Mouse (Mus musculus) ovary, postnatal 10 days (tissue): ENCODE measurements around the gene Bcar1.

ENCODE experiments used
- DNase-seq: peaks from one replicate; pipeline ENCODE4 v3.0.0; 2022; ENCODE audit warnings: low spot score

Gene Bcar1

DNA sequence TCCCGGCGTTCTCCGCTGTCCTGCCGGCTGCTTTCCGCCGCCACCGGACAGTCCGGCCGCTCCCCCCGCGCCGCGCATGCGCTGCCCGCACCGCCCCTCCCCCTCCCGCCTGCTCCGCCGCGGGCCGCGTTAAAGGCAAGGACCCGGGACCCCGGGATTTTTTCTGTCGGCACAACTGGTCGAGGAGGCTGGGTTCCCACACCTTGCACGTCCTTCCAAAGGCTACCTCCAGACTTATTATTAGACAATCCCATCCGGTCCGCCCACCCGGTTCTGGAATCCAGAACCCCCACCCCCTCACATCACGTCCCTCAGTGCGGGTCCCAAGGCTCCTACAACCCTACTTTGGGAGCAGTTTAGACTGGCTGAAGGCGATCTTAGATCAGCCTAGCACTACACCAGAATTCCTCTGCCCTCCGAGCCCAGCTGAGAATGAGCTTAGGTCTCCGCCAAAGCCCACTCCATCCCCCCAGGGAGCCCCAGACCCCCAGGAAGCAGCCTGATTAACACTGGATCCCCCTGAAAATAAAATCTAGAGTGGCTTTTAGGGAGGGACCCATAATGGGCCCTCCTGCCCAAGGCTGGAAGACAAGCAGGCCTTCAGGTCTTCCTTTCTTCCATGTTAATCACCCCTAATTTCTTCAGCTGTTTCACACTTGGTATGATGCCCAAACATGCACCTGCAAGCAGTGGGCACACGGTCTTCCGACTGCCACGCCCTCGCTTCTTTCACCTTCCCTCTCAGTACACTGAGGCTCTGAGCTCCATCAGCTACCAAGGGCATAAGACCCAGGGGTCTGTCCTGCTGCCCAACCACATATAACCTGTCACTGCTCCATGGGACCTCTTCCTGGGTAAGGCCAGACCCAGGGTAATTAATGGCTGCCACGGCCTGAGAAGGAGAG is at the start of gene Bcar1:
Gene Bcar1, minus strand, starts transcription at position 18 of the 905 bp plus-strand sequence.
- peak; percentile 71 for DNase-seq

DNA sequence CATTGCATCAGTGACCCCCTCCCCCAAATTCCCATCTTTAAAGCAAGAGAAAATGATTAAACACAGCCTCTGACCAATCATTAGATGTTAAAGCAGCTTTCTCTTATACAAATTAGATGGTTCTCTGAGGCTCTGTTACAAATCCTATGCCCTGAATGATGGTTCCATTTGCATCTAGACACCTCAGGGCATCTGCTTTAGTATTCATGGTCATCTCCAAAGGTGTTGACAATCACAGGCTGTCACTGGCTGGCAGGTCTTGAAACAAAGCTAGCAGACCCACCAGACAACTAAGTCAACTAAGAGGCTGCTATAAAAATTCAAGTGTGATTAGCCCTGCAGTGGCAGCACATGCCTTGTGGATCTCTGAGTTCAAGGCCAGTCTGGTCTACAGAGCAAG is 46.0 kb upstream of the Bcar1 start:
- no peak for DNase-seq

DNA sequence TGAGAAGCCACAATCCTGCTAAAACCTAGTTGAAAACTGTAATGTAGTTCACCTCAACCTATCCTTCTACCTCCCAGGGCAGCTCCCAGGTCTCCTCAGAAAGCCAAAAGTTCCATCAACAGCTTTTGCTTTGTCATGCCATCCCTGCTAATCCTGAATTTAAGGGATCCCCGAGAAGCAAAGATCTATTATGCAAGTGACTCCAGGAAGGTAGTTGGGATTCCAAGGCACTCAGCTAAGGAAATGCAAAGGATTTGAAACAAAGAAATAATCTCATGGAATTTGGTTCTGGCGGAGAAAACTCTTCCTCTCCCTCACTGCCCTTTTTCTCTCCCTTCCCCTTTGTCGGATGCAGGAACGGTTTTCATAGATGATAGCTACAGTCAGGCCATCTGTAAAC is 45.6 kb upstream of the Bcar1 start:
- DNase-seq, result no peak

DNA sequence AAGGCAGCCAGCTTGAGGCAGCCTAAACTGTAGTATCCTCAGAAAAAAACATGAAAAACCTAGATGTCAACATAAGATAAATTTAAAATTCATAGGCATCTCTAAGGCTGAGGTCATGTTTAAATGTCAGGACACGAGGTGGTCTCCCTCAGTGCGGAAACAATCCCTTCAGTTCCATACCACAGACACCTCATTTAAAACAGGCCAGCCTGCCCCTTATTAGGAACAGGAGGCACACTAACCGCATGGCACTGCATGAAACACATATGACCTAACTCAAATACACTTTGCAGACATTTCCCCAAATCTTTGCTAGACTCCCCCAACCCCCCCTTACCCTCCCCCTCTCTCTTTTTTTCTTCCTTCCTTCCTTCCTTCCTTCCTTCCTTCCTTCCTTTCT is 44.9 kb upstream of the Bcar1 start:
- no peak for DNase-seq

DNA sequence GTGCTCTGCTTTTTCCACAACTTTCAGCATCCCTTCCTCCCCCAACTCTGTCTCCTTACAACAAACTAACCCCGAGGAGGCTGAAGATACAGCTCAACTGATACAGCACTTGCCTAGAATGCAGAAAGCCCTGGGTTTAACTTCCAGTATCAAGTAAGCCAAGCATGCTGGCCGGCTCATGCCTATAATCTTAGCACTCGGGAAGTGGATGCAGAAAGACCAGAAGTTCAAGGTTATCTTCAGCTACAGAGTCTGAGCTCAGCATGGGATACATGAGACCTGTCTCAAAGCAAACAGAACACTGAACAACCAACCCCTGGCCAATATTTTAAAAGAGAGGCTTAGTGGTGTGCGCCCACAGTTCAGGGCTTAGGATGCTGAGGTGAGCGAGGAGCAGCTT is 44.5 kb upstream of the Bcar1 start:
- no peak for DNase-seq

DNA sequence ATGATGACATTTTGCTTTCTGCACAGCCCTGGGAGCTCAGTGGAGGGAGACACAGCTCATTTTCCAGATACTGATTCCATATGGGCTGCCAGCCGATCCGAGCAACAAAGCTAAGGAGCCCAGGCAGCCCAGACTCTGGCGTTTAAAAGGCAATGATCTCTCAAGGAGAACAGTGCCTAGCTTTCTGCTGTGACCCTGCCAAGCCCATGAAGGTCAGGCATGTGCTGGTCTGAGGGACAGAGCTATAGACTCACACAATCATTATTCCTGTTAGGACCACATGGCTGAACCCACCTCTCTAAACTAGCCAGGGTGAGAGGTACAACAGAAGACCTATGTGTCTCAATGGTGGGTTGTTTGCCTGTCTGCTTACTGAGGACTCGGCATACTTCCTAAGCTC is 44.1 kb upstream of the Bcar1 start:
- no peak for DNase-seq

DNA sequence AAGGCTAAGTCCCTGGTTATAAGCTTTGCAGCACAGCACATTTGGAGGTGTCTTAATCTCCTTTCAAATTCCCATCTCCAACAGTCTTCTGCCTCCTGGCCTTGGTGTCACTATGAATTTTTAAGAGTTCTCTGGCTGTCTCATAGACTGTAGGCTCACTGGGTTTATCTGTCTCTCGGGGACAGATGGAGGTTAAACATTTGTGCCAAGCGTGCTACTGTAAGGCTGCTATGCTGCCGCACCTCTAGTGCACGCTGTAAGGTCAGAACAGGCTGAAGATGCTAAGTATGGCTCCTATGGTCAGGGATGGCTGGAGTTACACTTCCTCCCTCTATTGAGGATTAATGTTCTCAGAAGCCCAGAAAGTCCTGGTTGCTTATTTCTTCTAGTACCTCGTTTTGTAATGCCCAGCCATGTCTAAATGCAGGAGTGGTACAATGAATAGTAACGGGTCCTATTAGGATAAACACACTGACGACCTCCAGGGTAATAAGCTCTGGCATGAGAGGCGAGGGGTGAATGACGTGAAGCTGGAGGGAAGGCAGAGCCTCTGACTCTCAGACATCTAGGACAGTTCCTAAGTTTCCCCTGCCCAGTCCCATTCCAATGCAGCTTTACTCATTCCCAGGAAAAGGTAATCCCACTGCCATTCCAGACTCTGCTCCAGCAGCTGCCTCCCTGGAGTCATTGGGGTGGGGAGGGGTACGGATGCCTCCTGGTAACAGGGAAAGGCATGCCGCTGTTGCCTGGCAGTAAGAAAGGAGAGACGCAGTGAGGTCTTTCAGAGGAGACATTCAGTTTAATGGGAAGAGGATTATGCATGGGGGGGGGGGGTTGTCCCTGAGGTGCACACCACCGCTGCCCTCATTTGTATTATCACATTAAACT is 43.3 kb upstream of the Bcar1 start:
- no peak for DNase-seq

DNA sequence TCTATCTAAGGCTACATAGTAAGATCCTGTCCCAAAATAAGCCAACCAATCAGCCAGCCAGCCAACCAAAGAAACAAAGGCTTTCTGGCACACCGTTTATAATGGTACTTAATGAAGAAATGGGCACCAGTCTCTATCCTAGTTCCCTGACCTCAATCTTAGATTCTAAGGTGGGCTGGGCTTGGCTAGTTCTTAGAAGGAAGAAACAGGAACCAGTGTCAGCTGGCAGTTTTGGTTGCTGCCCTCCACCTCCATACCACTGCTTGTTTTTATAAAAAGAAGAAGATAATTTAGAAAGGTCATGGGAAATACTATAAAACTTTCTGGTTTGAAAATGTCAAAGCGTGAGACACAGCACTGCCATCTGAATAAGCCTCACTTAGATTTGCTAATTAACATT is 42.5 kb upstream of the Bcar1 start:
- DNase-seq, result no peak

DNA sequence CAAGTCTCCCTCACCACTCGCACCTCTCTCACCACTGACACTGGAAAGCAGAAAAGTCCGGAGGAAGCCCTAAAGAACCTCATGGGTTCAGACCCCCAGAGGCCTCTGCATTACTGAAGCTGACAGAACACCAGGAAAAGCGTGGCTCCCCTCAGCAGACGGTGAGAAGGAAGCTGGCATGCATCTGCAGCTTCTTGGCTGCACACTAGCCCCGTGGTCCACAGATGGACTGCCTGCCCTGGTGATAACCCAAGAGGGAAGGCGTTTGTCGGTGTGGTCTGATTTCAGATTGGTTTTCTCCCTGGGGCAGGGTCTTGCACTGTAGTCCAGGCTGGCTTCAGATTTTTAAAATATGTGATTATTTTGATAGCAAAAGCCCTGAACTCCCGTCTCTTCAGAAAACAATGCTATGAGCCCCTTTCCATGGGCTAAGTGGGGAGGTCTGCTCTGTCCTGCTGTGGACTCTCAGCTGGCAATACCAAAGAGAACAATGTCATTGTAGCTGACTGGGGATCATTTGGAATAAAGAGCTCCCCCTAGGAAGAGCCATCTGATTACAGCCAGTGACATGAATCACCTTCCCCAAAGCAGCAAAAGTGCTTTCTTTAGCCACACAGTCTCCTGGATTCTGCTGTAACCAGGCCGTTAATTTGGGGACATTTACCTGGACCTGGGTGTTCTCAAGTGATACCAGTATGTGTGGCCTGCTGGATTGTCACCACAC is 39.2 kb upstream of the Bcar1 start:
- no peak for DNase-seq

DNA sequence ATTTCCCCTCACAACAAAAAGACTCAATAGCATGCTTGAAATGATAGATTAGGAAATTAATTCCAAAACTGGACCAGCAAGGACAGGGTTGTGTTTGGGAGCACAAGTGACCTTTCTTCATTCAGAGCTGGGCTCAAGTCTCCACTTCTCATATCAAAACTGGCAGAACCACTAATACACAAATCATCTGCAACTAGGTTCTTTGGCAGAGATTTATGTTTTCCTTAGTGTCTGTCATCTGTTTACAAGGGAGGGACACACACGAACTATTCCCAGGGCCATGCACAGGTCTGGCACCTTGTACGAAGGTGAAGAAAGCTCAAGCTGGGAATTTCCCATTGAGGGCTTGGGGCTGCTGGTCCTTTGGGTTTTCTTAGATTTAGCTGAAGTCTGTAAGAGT is 38.6 kb upstream of the Bcar1 start:
- no peak for DNase-seq

DNA sequence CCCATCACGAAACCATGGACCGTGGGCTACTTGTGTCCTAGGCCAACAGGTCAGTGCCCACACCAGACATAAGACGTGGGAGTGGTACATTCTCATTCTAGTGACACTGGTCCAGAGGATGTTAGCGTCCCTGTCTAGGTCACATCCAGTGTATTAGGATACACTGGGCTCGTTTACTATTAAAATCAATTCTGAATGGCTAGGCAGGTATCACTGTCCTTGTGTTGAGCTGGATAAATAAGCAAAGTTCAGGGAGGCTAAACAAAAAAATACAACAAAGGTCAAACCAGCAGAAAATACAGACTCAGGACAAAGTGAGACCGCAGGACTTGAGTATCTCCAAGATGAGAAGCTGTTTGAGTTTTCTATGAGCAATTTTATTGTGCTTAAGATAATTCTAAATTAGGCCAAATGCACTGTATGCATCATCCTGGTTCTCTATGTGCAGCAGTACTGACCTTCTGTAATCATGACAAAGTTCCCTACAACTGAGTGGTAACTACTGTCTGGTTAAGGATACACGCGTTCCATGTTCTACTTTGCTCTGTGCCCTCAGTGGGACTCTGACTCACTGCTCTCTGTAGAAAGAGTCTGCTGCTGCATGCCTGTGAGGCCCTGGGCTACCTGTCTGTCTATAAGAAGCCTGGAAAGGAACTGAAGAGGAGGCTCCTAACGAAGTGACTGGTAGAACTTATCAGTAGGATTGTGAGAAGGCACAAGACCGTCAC is 37.3 kb upstream of the Bcar1 start:
- DNase-seq, result no peak

DNA sequence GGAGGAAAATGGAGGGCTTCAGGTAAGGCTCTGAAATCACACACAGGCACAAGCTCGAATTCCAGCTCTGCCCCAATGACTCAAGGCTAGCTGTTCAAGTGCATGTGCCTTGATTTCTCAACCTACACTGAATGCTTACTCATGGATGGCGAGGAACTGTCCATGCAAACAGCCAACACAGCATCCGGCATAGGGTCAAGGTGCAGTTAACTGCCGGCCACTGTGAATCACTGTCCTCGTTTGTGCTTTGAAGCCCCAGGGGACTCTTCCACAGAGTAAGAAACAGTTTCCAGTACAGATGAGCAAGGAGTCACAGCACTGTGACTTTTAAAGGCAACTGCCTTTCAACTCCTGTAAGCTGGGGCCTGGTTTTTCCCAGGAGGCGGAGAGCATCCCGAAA is 36.1 kb upstream of the Bcar1 start:
- no peak for DNase-seq

DNA sequence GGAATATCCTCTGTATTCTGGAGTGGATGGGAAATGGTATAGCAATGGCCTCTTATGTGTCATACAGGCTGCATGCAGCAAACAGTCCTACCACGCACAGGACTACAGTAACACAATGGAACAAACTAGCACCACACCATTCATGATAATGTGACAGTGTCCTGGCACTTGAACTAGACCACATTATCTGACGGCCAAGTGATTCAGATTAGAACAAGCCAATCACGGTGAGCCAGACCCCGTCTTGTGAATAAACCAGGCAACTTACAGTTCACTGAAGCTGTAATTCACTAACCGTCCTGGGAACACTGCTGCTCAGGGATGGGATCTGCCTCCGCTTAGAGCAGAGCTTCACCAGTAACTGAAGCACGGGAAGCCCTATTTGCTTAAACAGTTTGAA is 35.2 kb upstream of the Bcar1 start:
- no peak for DNase-seq

DNA sequence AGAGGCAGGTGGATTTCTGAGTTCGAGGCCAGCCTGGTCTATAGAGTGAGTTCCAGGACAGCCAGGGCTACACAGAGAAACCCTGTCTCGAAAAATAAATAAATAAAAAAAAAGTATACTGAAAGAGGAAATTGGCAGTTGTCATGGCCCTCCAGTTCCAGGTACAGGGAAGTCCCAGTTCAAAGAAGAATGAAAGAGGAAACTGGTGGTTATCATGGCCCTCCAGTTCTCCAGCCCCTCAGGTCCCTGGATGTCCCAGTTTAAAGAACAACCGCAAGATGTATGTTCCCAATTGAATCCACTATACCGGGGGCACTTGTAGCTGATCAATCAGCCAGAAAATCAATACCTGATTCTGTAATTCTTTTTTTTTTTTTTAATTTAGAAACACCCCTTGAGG is 32.9 kb upstream of the Bcar1 start:
- DNase-seq, result no peak

DNA sequence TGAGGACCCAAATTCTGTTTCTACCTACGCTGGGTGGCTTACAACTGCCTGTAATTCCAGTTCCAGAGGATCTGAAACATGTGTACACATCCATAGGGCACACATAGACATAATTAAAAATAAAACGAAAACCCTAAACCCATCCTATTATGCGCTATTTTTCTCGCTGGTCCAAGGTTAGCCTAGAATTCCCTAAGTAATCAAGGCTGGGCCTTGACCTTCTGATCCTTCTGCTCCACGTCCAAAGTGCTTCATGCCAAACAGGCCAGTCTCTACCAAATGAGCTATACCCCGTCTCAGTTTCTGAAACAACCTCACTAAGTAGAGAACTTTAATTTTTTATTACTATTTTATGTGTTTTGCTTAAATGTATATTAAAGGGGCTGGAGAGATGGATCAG is 32.2 kb upstream of the Bcar1 start:
- no peak for DNase-seq

DNA sequence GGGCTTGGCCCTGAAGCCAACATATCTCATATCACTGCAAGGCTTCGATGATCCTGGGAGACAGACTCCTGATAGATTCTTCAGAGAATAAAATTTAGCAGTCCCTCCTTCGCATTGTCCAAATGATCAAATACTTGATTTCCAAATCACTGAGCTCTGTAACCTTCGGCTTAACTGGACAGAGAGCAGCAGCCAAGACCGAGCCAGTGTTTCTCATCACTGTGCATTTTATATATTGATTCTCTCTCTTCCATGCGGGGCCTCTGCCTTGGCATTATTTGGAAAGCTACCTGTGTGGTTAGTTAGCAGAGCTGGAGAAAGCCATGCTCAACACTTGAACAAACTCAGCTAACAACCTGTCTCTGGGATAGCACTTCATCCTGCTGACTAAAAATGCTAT is 29.9 kb upstream of the Bcar1 start:
- no peak for DNase-seq

DNA sequence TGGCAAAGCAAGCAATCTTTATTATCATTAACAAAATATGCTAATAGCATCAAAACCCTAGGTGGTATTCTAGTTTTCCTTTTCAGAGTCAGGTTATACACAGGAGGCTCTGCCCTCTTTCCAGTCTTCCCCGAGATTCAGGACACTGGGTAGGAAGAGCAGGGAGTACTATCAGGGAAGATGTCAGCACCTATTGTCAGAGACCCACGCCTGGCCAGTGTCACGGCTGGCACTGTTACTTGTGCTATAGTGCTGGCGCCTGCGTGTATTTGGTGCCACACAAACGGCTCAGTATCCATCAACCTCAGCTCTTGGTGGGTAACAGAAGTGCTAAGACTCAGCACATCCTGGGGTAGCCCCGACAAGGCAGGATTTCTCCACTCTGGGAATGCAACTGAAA is 29.4 kb upstream of the Bcar1 start:
- DNase-seq, result no peak

DNA sequence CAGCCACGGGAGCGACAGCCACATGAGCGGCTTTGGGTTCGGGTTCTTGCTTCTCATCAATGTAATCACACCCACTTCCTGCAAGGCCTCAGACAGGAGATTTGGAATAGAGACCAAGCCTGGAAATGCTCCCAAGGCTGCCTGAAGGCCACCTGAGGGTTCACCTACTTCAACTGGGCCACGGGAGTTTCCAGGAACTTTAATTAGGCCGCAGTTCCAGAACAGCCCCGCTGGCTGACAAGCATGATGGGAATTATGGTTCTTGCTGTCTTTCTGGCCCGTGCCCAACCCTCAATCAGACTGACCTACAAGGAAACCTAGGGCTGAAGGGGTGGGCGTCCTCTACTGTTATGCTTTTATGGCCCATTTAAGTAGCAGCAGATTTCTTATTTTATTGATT is 28.5 kb upstream of the Bcar1 start:
- no peak for DNase-seq

DNA sequence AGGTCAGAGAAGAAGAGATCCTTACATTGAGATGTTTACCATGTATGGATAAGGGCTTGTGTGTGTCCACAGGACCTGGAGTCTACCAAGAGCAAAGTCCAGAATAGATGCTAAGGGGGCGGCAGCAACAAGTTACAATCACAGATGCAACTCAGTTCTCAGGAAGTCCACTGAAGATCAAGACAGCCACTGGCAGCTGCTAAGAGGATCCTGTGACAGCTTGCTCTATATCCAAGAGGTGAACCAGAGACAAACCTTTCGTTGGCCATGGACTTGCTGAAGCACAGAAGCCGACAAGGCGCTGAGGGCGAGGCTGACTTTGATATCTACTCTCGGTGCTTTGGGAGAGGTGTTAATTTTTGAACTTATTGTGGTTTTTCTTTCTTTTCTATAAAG is 28.0 kb upstream of the Bcar1 start:
- DNase-seq, result no peak

DNA sequence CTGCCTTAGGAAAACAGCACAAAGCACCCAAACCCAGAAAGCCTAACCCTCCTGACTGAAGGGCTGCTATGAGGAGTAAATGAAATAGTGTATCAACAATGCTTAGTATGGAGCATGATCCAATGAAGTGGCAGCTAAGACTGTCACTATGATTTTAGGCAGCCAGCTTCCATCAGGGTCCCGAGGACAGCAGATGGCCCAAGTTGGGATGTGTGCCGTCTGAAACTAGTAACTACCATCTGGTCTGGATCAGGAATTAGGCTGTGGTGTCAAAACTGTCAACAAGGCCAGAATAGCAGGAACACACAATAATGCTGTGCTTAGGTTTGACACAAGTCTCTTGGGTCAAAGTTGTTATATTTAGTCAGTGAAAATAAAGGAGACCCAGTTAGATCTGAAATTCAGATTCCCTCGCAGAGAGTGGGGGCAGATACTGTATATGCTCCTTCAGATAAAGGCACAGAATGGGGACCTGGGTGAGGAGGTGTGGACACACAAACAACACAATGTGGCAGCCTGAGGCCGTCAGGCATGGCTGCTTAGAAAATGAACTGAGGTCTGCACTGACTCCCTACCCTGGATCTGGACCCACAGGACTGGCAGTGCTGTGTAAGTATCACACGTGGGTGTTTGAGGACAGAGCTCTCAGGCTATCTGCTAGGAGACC is 27.5 kb upstream of the Bcar1 start:
- DNase-seq, result no peak

DNA sequence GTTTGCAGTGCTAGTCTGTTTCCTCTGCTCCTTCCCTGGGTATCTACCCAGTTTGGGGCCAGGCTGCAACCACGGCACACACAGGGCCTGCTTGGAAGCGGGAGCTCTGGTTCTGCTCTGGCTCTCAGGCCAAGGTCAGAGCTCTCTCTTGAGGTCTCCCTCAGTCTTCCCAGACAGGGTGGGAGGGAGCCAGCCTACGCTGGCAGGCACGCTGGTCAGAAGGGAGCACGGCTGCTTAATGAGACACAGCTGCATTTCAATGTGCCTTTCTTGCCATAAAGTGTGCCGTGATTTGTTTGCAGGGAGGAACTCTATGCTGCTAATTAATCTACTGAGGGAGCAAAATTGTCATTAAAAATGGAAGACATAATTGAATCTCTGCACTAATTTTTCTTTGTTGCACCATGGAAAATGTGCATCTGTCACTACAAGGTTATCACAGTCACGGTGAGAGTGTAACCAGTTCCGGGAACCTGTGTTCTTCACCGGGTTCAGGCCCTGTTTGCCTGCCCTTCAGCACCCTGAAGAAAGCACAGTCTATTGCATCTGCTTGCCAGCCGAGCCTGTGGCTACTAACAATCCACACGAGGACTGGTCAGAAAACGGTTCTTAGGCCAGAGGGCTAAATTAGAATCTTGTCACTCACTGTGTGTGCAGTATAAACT is 26.3 kb upstream of the Bcar1 start:
- no peak for DNase-seq
